Comparison of ENCODE assay signal across 13 mouse cellular contexts in the genomic region with DNA sequence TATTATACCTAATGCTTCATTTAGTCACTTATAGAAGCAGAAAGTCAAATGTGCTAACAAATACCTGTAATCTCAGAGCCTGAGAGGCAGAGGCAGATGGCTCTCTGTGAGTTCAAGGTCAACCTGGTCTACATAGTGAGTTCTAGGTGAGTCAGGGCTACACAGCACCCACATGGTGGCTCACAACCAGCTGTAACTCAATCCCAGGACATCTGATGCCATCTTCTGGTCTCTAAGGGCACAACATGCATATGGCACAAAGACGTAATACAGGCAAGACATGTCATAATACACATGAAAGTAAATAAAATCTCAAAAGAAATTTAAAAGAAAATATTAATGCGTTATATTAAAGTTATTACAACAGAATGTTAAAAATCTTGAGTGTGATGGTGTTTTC. TPM values are rescaled to one million over a fixed set of nuclear protein-coding genes. Genes with fewer than 3 reads are reported as not detected.
DNase-seq lines count a peak whose midpoint lies in the region; ATAC-seq and TF ChIP-seq lines count a peak whose summit lies in the region.
"Had no signal": no experiment of that assay in that cellular context is flagged by ENCODE, and none has a peak within 500 bp of the region (broad histone marks: within the 10 kb centered on the region; RNA-seq: fewer than 3 reads in every experiment).

No protein-coding gene starts in this region.

- no peak overlapping the region for H3K4me2 ChIP-seq in intestine, postnatal 0 days (replicated peaks; ENCODE audit: low read depth)
- H3K4me2 ChIP-seq in intestine, embryonic 15.5 days (replicated peaks) = no peak overlapping the region
- H3K4me2 ChIP-seq: hindbrain, embryonic 15.5 days; neural tube, embryonic 15.5 days had no signal

- intact Hi-C loops in left cerebral cortex, postnatal 25 days (cut with DNase I) = no loop called here

- no peak for ATAC-seq in intestine, postnatal 0 days
- no peak for ATAC-seq in intestine, embryonic 15.5 days

- no peak overlapping the region for H3K9ac ChIP-seq in intestine, postnatal 0 days (ENCODE audit: low read depth, low read length)
- no peak overlapping the region for H3K9ac ChIP-seq in intestine, embryonic 15.5 days
- H3K9ac ChIP-seq: hindbrain, embryonic 15.5 days; neural tube, embryonic 15.5 days had no signal

- peak; percentile 19 for DNase-seq in thymus, postnatal 0 days (ENCODE audit: low spot score)
- no peak for DNase-seq in thymus, postnatal 36 days
- peak; percentile 25 for DNase-seq in NIH3T3 (ENCODE audit: low read depth)
- DNase-seq in naive thymus-derived CD4-positive, alpha-beta T cell, adult 2 months (ENCODE audit: low read depth) = peak; percentile 34
- no peak for DNase-seq in left cerebral cortex, postnatal 25 days (ENCODE audit: low spot score in 2 of 2)
- DNase-seq in adrenal gland, postnatal 4 days (ENCODE audit: low spot score in 2 of 2) = no peak
- DNase-seq: adrenal gland, adult 8-10 months had no signal

- H3K4me3 ChIP-seq in intestine, postnatal 0 days (ENCODE audit: low read depth, low read length) = no peak overlapping the region
- H3K4me3 ChIP-seq in intestine, embryonic 15.5 days (replicated peaks) = no peak overlapping the region
- H3K4me3 ChIP-seq: embryonic facial prominence, embryonic 10.5 days; hindbrain, embryonic 15.5 days; limb, embryonic 10.5 days; neural tube, embryonic 15.5 days had no signal

- no peaks in the 10 kb centered on the region for H3K36me3 ChIP-seq in intestine, postnatal 0 days (ENCODE audit: control insufficient read depth, insufficient read depth)
- H3K36me3 ChIP-seq in intestine, embryonic 15.5 days = no peaks in the 10 kb centered on the region
- H3K36me3 ChIP-seq: embryonic facial prominence, embryonic 10.5 days; limb, embryonic 10.5 days had no signal

- no peaks in the 10 kb centered on the region for H3K4me1 ChIP-seq in intestine, postnatal 0 days (replicated peaks; ENCODE audit: control insufficient read depth, insufficient read depth, low read length)
- no peaks in the 10 kb centered on the region for H3K4me1 ChIP-seq in intestine, embryonic 15.5 days (replicated peaks)

- no peaks in the 10 kb centered on the region for H3K9me3 ChIP-seq in intestine, postnatal 0 days (ENCODE audit: control insufficient read depth)
- H3K9me3 ChIP-seq in intestine, embryonic 15.5 days = no peaks in the 10 kb centered on the region
- H3K9me3 ChIP-seq: embryonic facial prominence, embryonic 10.5 days; hindbrain, embryonic 15.5 days; limb, embryonic 10.5 days; neural tube, embryonic 15.5 days had no signal

- WGBS in intestine, postnatal 0 days = 73% methylated on average over 2 of the region's 2 CpGs
- 72% methylated on average over 2 of the region's 2 CpGs for WGBS in intestine, embryonic 15.5 days

- H3K27ac ChIP-seq in intestine, postnatal 0 days (ENCODE audit: low read depth, low read length) = no peak overlapping the region
- no peak overlapping the region for H3K27ac ChIP-seq in intestine, embryonic 15.5 days
- H3K27ac ChIP-seq: embryonic facial prominence, embryonic 10.5 days; hindbrain, embryonic 15.5 days; limb, embryonic 10.5 days; neural tube, embryonic 15.5 days had no signal

- TF ChIP-seq CTCF in intestine, postnatal 0 days (IDR thresholded peaks at IDR 0.05; ENCODE audit: low read depth) = peak; percentile 56

- no peaks in the 10 kb centered on the region for H3K27me3 ChIP-seq in intestine, postnatal 0 days (replicated peaks; ENCODE audit: control insufficient read depth, insufficient read depth, low read length)
- no peaks in the 10 kb centered on the region for H3K27me3 ChIP-seq in intestine, embryonic 15.5 days (replicated peaks)
- H3K27me3 ChIP-seq: hindbrain, embryonic 15.5 days; neural tube, embryonic 15.5 days had no signal

RNA-seq across cellular contexts. Expression of a gene that starts 4.6 kb away (rescaled TPM):
- polyA plus RNA-seq in intestine, postnatal 0 days (2015; fragmentation: Nextera tagmentation; extraction: Ambion mirVana) = 40.5 and 42.0 TPM in 2 replicates
- polyA plus RNA-seq in intestine, embryonic 15.5 days (2015; fragmentation: Nextera tagmentation; extraction: Ambion mirVana) = 32.6 and 32.8 TPM in 2 replicates
- polyA plus RNA-seq in thymus, postnatal 0 days (2015; fragmentation: Nextera tagmentation; extraction: Ambion mirVana) = 81.1 and 85.9 TPM in 2 replicates
- total RNA-seq in left cerebral cortex, postnatal 25 days (2021) = 10 to 100 TPM; 54.9 to 56.9 TPM
- 10 to 100 TPM; 52.7 to 53.5 TPM for total RNA-seq in adrenal gland, postnatal 4 days (2021)

RNA-seq across cellular contexts. Expression of a gene that starts 26.8 kb away (rescaled TPM):
- polyA plus RNA-seq in intestine, postnatal 0 days (2015; fragmentation: Nextera tagmentation; extraction: Ambion mirVana) = 13.7 and 14.8 TPM in 2 replicates
- 5.1 and 5.5 TPM in 2 replicates for polyA plus RNA-seq in intestine, embryonic 15.5 days (2015; fragmentation: Nextera tagmentation; extraction: Ambion mirVana)
- 3.0 and 4.7 TPM in 2 replicates for polyA plus RNA-seq in thymus, postnatal 0 days (2015; fragmentation: Nextera tagmentation; extraction: Ambion mirVana)
- total RNA-seq in left cerebral cortex, postnatal 25 days (2021) = 10 to 100 TPM; 24.7 to 27.3 TPM
- 10 to 100 TPM in 1 of 2 experiments, 1 to 10 TPM in 1; 9.3 to 10.8 TPM for total RNA-seq in adrenal gland, postnatal 4 days (2021)

RNA-seq across cellular contexts. Expression of a gene that starts 33.1 kb away (rescaled TPM):
- polyA plus RNA-seq in intestine, postnatal 0 days (2015; fragmentation: Nextera tagmentation; extraction: Ambion mirVana) = 6.5 and 7.1 TPM in 2 replicates
- polyA plus RNA-seq in intestine, embryonic 15.5 days (2015; fragmentation: Nextera tagmentation; extraction: Ambion mirVana) = 16.8 and 18.3 TPM in 2 replicates
- polyA plus RNA-seq in thymus, postnatal 0 days (2015; fragmentation: Nextera tagmentation; extraction: Ambion mirVana) = 23.1 and 28.6 TPM in 2 replicates
- total RNA-seq in left cerebral cortex, postnatal 25 days (2021) = 10 to 100 TPM; 39.3 to 43.0 TPM
- total RNA-seq in adrenal gland, postnatal 4 days (2021) = 10 to 100 TPM; 35.8 to 38.7 TPM

RNA-seq across cellular contexts. Expression of a gene that starts 33.3 kb away (rescaled TPM):
- polyA plus RNA-seq in intestine, postnatal 0 days (2015; fragmentation: Nextera tagmentation; extraction: Ambion mirVana) = 0.47 and 0.50 TPM in 2 replicates
- polyA plus RNA-seq in intestine, embryonic 15.5 days (2015; fragmentation: Nextera tagmentation; extraction: Ambion mirVana) = 2.5 and 2.6 TPM in 2 replicates
- 0.30 and 0.46 TPM in 2 replicates for polyA plus RNA-seq in thymus, postnatal 0 days (2015; fragmentation: Nextera tagmentation; extraction: Ambion mirVana)
- total RNA-seq in left cerebral cortex, postnatal 25 days (2021) = not detected
- total RNA-seq in adrenal gland, postnatal 4 days (2021) = 10 to 100 TPM in 1 of 2 experiments, 1 to 10 TPM in 1; 6.1 to 16.0 TPM

Comparison
In these comparisons a context has a peak if more than half of its experiments do, and no peak if none do; other contexts are left out.
1. DNase-seq: peak in thymus, postnatal 0 days (single experiment), NIH3T3 (single experiment) and naive thymus-derived CD4-positive, alpha-beta T cell, adult 2 months (single experiment); none in thymus, postnatal 36 days (0 of 2), left cerebral cortex, postnatal 25 days (0 of 2) and adrenal gland, postnatal 4 days (0 of 2).